Mouse (Mus musculus) embryonic facial prominence, embryonic 14.5 days (tissue): Measurements from ENCODE around the gene Nhp2. TPM values are rescaled to one million over a fixed set of nuclear protein-coding genes. Genes with fewer than 3 reads are reported as not detected.
A peak's percentile ranks its signal among the peaks of the same experiment; 100 is the strongest.

Source experiments
- ATAC-seq: fragments of 200-750 bp; cut with Nextera tagmentation; 2 replicates; pipeline ENCODE4 v1.8.0; 2017; ENCODE audit warnings: low read depth, moderate number of reproducible peaks, moderate TSS enrichment
- DNase-seq: peaks from one replicate; pipeline ENCODE4 v3.0.0-alpha.2; 2015; ENCODE audit warnings: low spot score
- H3K27ac ChIP-seq: fragments of 300-500 bp; sonication (generic); replicated peaks from 2 replicates; pipeline ENCODE4 v1.5.1; 2014; ENCODE audit warnings: low read depth, mild to moderate bottlenecking, low read length, moderate library complexity
- H3K27me3 ChIP-seq: fragments of 300-500 bp; sonication (generic); replicated peaks from 2 replicates; pipeline ENCODE4 v1.6.1; 2014; ENCODE audit warnings: low read length; ENCODE audit not compliant: control insufficient read depth, insufficient read depth
- H3K36me3 ChIP-seq: fragments of 300-500 bp; sonication (generic); 2 replicates; pipeline ENCODE4 v1.6.1; 2014; ENCODE audit warnings: low read length, mixed read lengths; ENCODE audit not compliant: control insufficient read depth, insufficient read depth
- H3K4me1 ChIP-seq: fragments of 300-500 bp; sonication (generic); 2 replicates; pipeline ENCODE4 v1.6.1; 2014; ENCODE audit warnings: antibody characterized with exemption, low read length; ENCODE audit not compliant: control insufficient read depth, insufficient read depth
- H3K4me2 ChIP-seq: fragments of 300-500 bp; sonication (generic); 2 replicates; pipeline ENCODE4 v1.6.1; 2014; ENCODE audit warnings: low read depth, mild to moderate bottlenecking, low read length, moderate library complexity, mixed read lengths
- H3K4me3 ChIP-seq: fragments of 300-500 bp; sonication (generic); 2 replicates; pipeline ENCODE4 v1.5.1; 2014; ENCODE audit warnings: low read depth, mild to moderate bottlenecking, low read length
- H3K9ac ChIP-seq: fragments of 300-500 bp; sonication (generic); 2 replicates; pipeline ENCODE4 v1.6.1; 2014; ENCODE audit warnings: low read depth, mild to moderate bottlenecking, low read length, moderate library complexity, mixed read lengths
- H3K9me3 ChIP-seq: fragments of 300-500 bp; sonication (generic); 2 replicates; pipeline ENCODE4 v1.6.1; 2016; ENCODE audit warnings: low read length; ENCODE audit not compliant: control insufficient read depth
- WGBS: fragments of 180-500 bp; shearing (Covaris S2); extraction: QIAGEN DNeasy Blood & Tissue Kit; methylation state at CpG from one replicate; pipeline ENCODE4 v1.1.7; 2014; 5-methylcytosine and 5-hydroxymethylcytosine counted together
- polyA plus RNA-seq: library from polyadenylated mRNA; unstranded; fragments of >200 nt; fragmentation: Nextera tagmentation; extraction: Ambion mirVana; gene quantifications from 2 replicates; pipeline ENCODE4 v1.2.1, GENCODE M21; 2014

Gene Nhp2
- polyA plus RNA-seq, 1 experiment from 2014 or later = 158 TPM

GRCm38 (mm10) chr11:51635525-51636322 lies 16.2 kb downstream of the Nhp2 start, which contains the start of gene Rmnd5b:
Gene Rmnd5b (minus strand): TSS chr11:51635896.
- H3K27ac ChIP-seq = peak within 1 kb of the TSS; percentile 86
- H3K27me3 ChIP-seq = no peaks in the 10 kb centered on the region
- ATAC-seq (peak; percentile 86), DNase-seq (peak; percentile 93)
- peak within 1 kb of the TSS; percentile 70 for H3K4me2 ChIP-seq
- no peaks in the 10 kb centered on the region for H3K9me3 ChIP-seq
- H3K9ac ChIP-seq = peak within 1 kb of the TSS; percentile 74
- H3K4me1 ChIP-seq = peaks cover 12% of the 10 kb centered on the region; the same call in 1 of the 2 replicates
- H3K36me3 ChIP-seq = no peaks in the 10 kb centered on the region
- WGBS = under 1% methylated on average over 49 of the region's 61 CpGs
- peak within 1 kb of the TSS; percentile 71 for H3K4me3 ChIP-seq

GRCm38 (mm10) chr11:51636323-51636684 lies 16.8 kb downstream of the Nhp2 start:
- Histone ChIP-seq H3K4me1 (peaks cover 12% of the 10 kb centered on the region; the same call in 1 of the 2 replicates), H3K9ac (peak overlapping the region; percentile 74), H3K27ac (peak overlapping the region; percentile 86), H3K4me2 (peak overlapping the region; percentile 70), H3K36me3 (no peaks in the 10 kb centered on the region), H3K27me3 (no peaks in the 10 kb centered on the region), H3K4me3 (peak overlapping the region; percentile 71), H3K9me3 (no peaks in the 10 kb centered on the region)
- 1% methylated on average over 6 of the region's 6 CpGs for WGBS
- peak; percentile 60; the same call in 1 of the 2 replicates for ATAC-seq
- DNase-seq = peak; percentile 88

- Histone ChIP-seq H3K36me3 (peaks cover 10% of the 10 kb centered on the region; the same call in 1 of the 2 replicates), H3K4me3 (no peak overlapping the region), H3K4me2 (peak overlapping the region; percentile 34), H3K27ac (peak overlapping the region; percentile 2; the same call in 1 of the 2 replicates), H3K4me1 (peaks cover 12% of the 10 kb centered on the region), H3K27me3 (no peaks in the 10 kb centered on the region), H3K9me3 (no peaks in the 10 kb centered on the region), H3K9ac (no peak overlapping the region)
- peak; percentile 82 for DNase-seq
- no peak for ATAC-seq
- 2% methylated on average over 15 of the region's 17 CpGs for whole genome bisulfite sequencing
Measured at GRCm38 (mm10) chr11:51637971-51638414, 18.5 kb downstream of the Nhp2 start.

- H3K4me3 ChIP-seq = no peak overlapping the region
- H3K36me3 ChIP-seq = peaks cover 14% of the 10 kb centered on the region; the same call in 1 of the 2 replicates
- H3K4me2 ChIP-seq = peak overlapping the region; percentile 34
- 61% methylated on average over 5 of the region's 5 CpGs for WGBS
- DNase-seq (no peak), ATAC-seq (no peak)
- H3K9ac ChIP-seq = no peak overlapping the region
- H3K27me3 ChIP-seq = no peaks in the 10 kb centered on the region
- H3K9me3 ChIP-seq = no peaks in the 10 kb centered on the region
- H3K4me1 ChIP-seq = peaks cover 16% of the 10 kb centered on the region
- 0 out of 2 replicates have a peak overlapping the region, but pooled peaks have one; percentile 2 for H3K27ac ChIP-seq
Measured at GRCm38 (mm10) chr11:51638497-51638896, 19.0 kb downstream of the Nhp2 start.

GRCm38 (mm10) chr11:51640748-51641147 lies 21.2 kb downstream of the Nhp2 start:
- peaks cover 12% of the 10 kb centered on the region; the same call in 1 of the 2 replicates for H3K4me1 ChIP-seq
- no peak overlapping the region for H3K9ac ChIP-seq
- 76% methylated on average over 7 of the region's 7 CpGs for WGBS
- DNase-seq = no peak
- H3K4me2 ChIP-seq = no peak overlapping the region
- no peak overlapping the region for H3K4me3 ChIP-seq
- H3K9me3 ChIP-seq = no peaks in the 10 kb centered on the region
- peaks cover 22% of the 10 kb centered on the region; the same call in 1 of the 2 replicates for H3K36me3 ChIP-seq
- no peak for ATAC-seq
- H3K27me3 ChIP-seq = no peaks in the 10 kb centered on the region
- H3K27ac ChIP-seq = no peak overlapping the region

GRCm38 (mm10) chr11:51643202-51643601 lies 23.7 kb downstream of the Nhp2 start:
- Histone ChIP-seq H3K9ac (peak overlapping the region; percentile 15; the same call in 1 of the 2 replicates), H3K36me3 (peaks cover 24% of the 10 kb centered on the region; the same call in 1 of the 2 replicates), H3K4me3 (no peak overlapping the region), H3K27ac (peak overlapping the region; percentile 55; the same call in 1 of the 2 replicates), H3K4me1 (peaks cover 4% of the 10 kb centered on the region; the same call in 1 of the 2 replicates), H3K27me3 (no peaks in the 10 kb centered on the region), H3K4me2 (no peak overlapping the region), H3K9me3 (no peaks in the 10 kb centered on the region)
- WGBS = 77% methylated on average over 9 of the region's 9 CpGs
- no peak for ATAC-seq
- DNase-seq = no peak

GRCm38 (mm10) chr11:51643761-51644160 lies 24.2 kb downstream of the Nhp2 start:
- H3K27ac ChIP-seq = peak overlapping the region; percentile 55; the same call in 1 of the 2 replicates
- peak; percentile 59 for DNase-seq
- no peaks in the 10 kb centered on the region for H3K9me3 ChIP-seq
- peak; percentile 39; the same call in 1 of the 2 replicates for ATAC-seq
- WGBS = 51% methylated on average over 15 of the region's 15 CpGs
- no peak overlapping the region for H3K4me2 ChIP-seq
- H3K9ac ChIP-seq = peak overlapping the region; percentile 15; the same call in 1 of the 2 replicates
- H3K4me3 ChIP-seq = no peak overlapping the region
- H3K4me1 ChIP-seq = peaks cover 9% of the 10 kb centered on the region; the same call in 1 of the 2 replicates
- H3K36me3 ChIP-seq = peaks cover 24% of the 10 kb centered on the region; the same call in 1 of the 2 replicates
- H3K27me3 ChIP-seq = no peaks in the 10 kb centered on the region

- Histone ChIP-seq H3K4me1 (peaks cover 14% of the 10 kb centered on the region; the same call in 1 of the 2 replicates), H3K4me3 (no peak overlapping the region), H3K27me3 (no peaks in the 10 kb centered on the region), H3K36me3 (peaks cover 24% of the 10 kb centered on the region; the same call in 1 of the 2 replicates), H3K27ac (no peak overlapping the region), H3K9me3 (no peaks in the 10 kb centered on the region), H3K4me2 (no peak overlapping the region), H3K9ac (no peak overlapping the region)
- 71% methylated on average over 16 of the region's 16 CpGs for WGBS
- ATAC-seq (no peak), DNase-seq (no peak)
Measured at GRCm38 (mm10) chr11:51644217-51644616, 24.7 kb downstream of the Nhp2 start.
